Mouse (Mus musculus): ENCODE results near the gene Btbd9.

- TF ChIP-seq CTCF (conservative IDR thresholded peaks at IDR 0.05; ENCODE audit: insufficient read depth, insufficient read length, low read depth, low read length) (no peak), POLR2A (IDR thresholded peaks at IDR 0.05; ENCODE audit: low read depth, low read length) (no peak)
These were observed 377.9 kb downstream of the Btbd9 start for GRCm38 (mm10) chr17:30198422-30198821.
